Mouse (Mus musculus) heart, embryonic 12.5 days (tissue): ENCODE results near the gene Auts2. TPM values are rescaled to one million over a fixed set of nuclear protein-coding genes. Genes with fewer than 3 reads are reported as not detected.

Experiments
- ATAC-seq: fragments of 200-750 bp; cut with Nextera tagmentation; 2 replicates; pipeline ENCODE4 v1.8.0; 2017; ENCODE audit warnings: moderate TSS enrichment, moderate library complexity; ENCODE audit not compliant: insufficient number of reproducible peaks, low FRiP score
- H3K27ac ChIP-seq: fragments of 300-500 bp; sonication (generic); 2 replicates; pipeline ENCODE4 v1.5.1; 2016; ENCODE audit warnings: mild to moderate bottlenecking, moderate library complexity; ENCODE audit not compliant: poor library complexity, severe bottlenecking
- H3K27me3 ChIP-seq: fragments of 300-500 bp; sonication (generic); replicated peaks from 2 replicates; pipeline ENCODE4 v1.6.1; 2016; ENCODE audit warnings: mild to moderate bottlenecking, moderate library complexity
- H3K36me3 ChIP-seq: fragments of 300-500 bp; sonication (generic); 2 replicates; pipeline ENCODE4 v1.6.1; 2016; ENCODE audit warnings: mild to moderate bottlenecking, moderate library complexity
- H3K4me1 ChIP-seq: fragments of 300-500 bp; sonication (generic); replicated peaks from 2 replicates; pipeline ENCODE4 v1.6.1; 2016; ENCODE audit warnings: mild to moderate bottlenecking
- H3K4me2 ChIP-seq: fragments of 300-500 bp; sonication (generic); 2 replicates; pipeline ENCODE4 v1.6.1; 2016; ENCODE audit warnings: mild to moderate bottlenecking, moderate library complexity
- H3K4me3 ChIP-seq: fragments of 300-500 bp; sonication (generic); 2 replicates; pipeline ENCODE4 v1.5.1; 2016; ENCODE audit warnings: mild to moderate bottlenecking
- H3K9ac ChIP-seq: fragments of 300-500 bp; sonication (generic); 2 replicates; pipeline ENCODE4 v1.6.1; 2016; ENCODE audit warnings: mild to moderate bottlenecking, moderate library complexity
- H3K9me3 ChIP-seq: fragments of 300-500 bp; sonication (generic); replicated peaks from 2 replicates; pipeline ENCODE4 v1.6.1; 2016; ENCODE audit warnings: mild to moderate bottlenecking, moderate library complexity
- WGBS: fragments of 180-500 bp; shearing (Covaris S2); methylation state at CpG from one replicate; pipeline ENCODE4 v1.1.7; 2016; 5-methylcytosine and 5-hydroxymethylcytosine counted together
- polyA plus RNA-seq: library from polyadenylated mRNA; unstranded; fragments of >200 nt; fragmentation: Nextera tagmentation; extraction: Ambion mirVana; gene quantifications from 2 replicates; pipeline ENCODE4 v1.2.1, GENCODE M21; 2016

Gene Auts2
- polyA plus RNA-seq, 1 experiment from 2014 or later, result 25.3 TPM

DNA sequence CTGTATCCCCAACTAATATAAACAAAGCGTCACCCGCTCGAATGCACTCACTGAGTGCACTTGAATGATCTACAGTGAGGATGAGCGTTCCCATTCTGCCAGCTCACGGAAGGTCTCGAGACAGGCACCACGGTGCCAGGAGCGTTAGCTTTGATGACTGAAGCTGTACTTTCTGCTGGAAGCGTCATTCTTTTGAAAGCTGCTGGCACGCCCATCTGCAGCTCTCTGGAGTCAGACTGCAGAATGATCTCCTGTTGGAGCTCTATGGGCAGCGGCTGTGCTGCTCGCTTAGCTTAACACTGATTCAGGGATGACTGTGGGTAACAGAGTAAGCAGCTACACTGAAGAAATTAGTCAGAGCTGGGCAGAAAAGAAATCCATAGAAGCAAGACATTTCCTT lies 416.5 kb downstream of the Auts2 start:
- 88% methylated on average over 12 of the region's 12 CpGs for WGBS
- Histone ChIP-seq H3K4me2 (no peak overlapping the region), H3K27me3 (no peaks in the 10 kb centered on the region), H3K4me3 (no peak overlapping the region), H3K27ac (no peak overlapping the region), H3K9me3 (no peaks in the 10 kb centered on the region), H3K36me3 (no peaks in the 10 kb centered on the region), H3K9ac (no peak overlapping the region), H3K4me1 (peaks cover 14% of the 10 kb centered on the region)
- ATAC-seq, result no peak

DNA sequence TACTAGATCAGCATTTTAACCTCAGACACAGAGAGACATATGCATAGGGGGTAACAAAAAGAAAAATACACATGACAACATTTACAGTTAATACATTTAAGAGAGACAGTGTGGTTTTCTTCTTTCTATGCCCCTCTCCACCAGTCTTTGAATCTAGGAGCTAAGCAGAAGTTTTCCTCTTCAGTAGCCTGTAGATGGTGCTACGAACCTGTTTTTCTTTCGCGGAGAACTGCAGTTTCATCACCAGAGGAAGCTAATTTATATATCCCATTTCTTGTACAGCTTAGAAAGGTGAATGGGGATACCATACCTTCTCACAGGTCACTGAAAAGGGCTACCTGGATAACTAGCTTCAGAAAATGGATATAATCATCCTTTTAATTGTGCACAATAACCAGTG lies 427.5 kb downstream of the Auts2 start:
- whole genome bisulfite sequencing, result 67% methylated on average over 3 of the region's 3 CpGs
- Histone ChIP-seq H3K9ac (no peak overlapping the region), H3K9me3 (no peaks in the 10 kb centered on the region), H3K36me3 (no peaks in the 10 kb centered on the region), H3K27ac (no peak overlapping the region), H3K27me3 (no peaks in the 10 kb centered on the region), H3K4me1 (no peaks in the 10 kb centered on the region), H3K4me2 (no peak overlapping the region), H3K4me3 (no peak overlapping the region)
- ATAC-seq, result no peak

DNA sequence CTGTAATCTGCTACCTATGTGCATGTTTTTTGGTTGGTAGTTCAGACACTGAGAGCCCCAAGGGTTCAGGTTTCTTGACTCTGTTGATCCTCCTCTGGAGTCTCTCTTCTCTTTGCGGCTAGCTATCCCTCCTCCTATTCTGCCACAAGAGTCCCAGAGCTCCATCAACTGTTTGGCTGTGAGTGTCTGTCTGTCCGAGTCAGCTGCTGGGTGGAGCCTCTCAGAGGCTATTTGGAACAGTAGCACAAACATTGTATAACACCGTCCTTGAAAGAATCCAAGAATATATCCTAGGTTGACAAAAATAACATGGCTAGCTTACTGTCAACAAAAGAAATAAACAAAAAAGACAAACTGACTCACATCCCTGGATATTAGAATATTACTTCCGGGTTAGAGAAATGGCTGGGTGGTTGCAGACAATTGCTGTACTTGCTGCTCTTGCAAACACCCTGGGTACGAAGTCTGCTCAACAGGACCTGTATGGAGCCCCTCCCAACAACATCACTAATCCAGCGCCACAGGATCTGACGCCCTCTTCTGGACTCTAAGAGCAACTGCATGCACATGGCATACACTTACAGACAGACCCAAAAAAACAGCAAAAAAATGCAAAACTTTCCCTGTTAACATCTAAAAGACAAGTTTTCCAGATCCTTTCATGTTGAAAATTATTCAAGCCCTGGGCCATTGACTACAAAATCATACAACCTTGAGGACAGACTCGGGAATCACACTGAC lies 428.4 kb downstream of the Auts2 start:
- Histone ChIP-seq H3K9ac (no peak overlapping the region), H3K4me2 (no peak overlapping the region), H3K9me3 (no peaks in the 10 kb centered on the region), H3K4me3 (no peak overlapping the region), H3K27me3 (no peaks in the 10 kb centered on the region), H3K4me1 (no peaks in the 10 kb centered on the region), H3K36me3 (no peaks in the 10 kb centered on the region), H3K27ac (no peak overlapping the region)
- WGBS, result 69% methylated on average over 8 of the region's 8 CpGs
- ATAC-seq, result no peak

DNA sequence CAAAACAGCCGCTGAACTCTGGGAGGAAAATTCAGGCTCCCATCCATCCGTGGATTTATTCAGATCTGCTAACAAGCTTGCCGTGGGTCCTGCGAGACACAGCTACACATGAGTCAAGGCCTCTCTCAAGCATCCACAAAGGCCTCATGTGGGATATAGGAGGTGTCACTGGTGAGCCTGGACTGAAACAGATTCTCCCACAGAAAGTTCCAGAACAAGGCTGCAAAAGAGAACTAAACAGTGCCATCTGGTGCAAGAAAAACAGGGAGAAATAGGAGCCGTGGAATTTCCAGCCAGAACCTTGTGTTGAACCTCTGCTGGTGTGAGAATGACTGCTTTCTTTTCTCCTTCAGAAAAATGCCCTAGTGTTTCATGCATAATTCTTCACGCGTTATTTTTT lies 429.7 kb downstream of the Auts2 start:
- no peak overlapping the region for H3K4me3 ChIP-seq
- ATAC-seq, result no peak

DNA sequence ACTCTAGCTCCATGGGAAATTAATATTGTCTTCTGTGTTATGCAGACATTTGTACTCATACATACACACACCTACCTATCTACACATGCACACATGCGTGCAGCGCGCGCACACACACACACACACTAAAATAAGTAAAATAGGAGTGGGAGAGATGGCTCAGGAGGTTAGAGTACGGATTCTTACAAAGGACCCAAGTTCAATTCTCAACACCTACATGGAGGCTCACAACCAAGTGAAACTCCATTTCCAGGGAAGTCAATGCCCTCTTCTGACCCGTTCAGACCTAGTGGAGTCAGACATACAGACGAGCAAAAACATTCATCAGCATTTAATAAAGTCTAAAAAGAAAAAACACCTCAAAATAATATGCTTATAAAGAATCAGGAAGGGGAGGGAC lies 430.5 kb downstream of the Auts2 start:
- Histone ChIP-seq H3K27me3 (no peaks in the 10 kb centered on the region), H3K4me1 (no peaks in the 10 kb centered on the region), H3K9me3 (no peaks in the 10 kb centered on the region), H3K9ac (no peak overlapping the region), H3K4me3 (no peak overlapping the region), H3K27ac (no peak overlapping the region), H3K4me2 (no peak overlapping the region), H3K36me3 (no peaks in the 10 kb centered on the region)
- ATAC-seq, result no peak
- 92% methylated on average over 7 of the region's 7 CpGs for WGBS

More for the DNA sequence above, 429.7 kb downstream of the Auts2 start:
- H3K4me2 ChIP-seq, result no peak overlapping the region
- H3K9ac ChIP-seq, result no peak overlapping the region
- WGBS, result 74% methylated on average over 7 of the region's 7 CpGs
- H3K27me3 ChIP-seq, result no peaks in the 10 kb centered on the region
- H3K36me3 ChIP-seq, result no peaks in the 10 kb centered on the region
- no peaks in the 10 kb centered on the region for H3K4me1 ChIP-seq
- no peaks in the 10 kb centered on the region for H3K9me3 ChIP-seq
- no peak overlapping the region for H3K27ac ChIP-seq

DNA sequence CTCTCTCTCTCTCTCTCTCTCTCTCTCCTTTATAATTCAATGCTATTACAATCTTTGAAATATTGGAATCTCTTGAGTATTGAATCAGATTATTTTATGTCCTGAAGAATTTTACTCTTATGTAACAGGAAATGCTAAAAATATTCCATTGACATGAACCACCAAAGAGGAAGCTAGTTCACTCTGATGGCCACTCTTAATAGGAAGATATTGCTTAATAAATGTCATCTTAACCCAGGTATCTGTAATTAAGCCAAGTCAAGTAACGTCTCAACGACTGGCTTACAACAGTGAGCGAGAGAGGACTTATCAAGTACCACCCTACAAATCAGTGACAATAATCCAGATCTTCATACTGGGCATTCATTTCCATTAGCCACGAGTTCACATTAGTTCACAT lies 440.7 kb downstream of the Auts2 start:
- Histone ChIP-seq H3K27ac (no peak overlapping the region), H3K9ac (no peak overlapping the region), H3K4me1 (peaks cover 24% of the 10 kb centered on the region), H3K27me3 (no peaks in the 10 kb centered on the region), H3K4me2 (no peak overlapping the region), H3K4me3 (no peak overlapping the region), H3K9me3 (no peaks in the 10 kb centered on the region), H3K36me3 (no peaks in the 10 kb centered on the region)
- ATAC-seq, result no peak
- WGBS, result 86% methylated on average over 4 of the region's 4 CpGs

DNA sequence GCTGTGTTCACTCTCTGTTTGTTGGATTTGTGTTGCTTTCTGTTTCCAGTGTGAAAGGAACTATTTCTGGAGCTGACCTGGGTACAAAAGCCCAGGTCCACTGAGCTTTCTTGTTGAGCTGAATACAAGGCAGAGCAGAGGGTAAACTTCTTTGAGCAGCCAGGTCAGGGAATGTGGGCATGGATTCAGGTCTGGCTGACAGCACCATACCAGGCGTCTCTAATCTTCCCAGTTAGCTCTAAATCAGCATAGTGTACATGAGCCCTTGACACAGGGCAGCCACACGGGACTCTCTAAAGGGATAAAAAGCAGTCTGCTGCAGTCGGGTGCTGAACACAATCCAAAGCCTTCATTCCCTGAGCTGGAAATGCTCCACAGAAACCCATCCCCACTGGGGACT lies 444.7 kb downstream of the Auts2 start:
- H3K36me3 ChIP-seq, result no peaks in the 10 kb centered on the region
- no peak overlapping the region for H3K9ac ChIP-seq
- H3K27ac ChIP-seq, result peak overlapping the region; percentile 47
- WGBS, result 12% methylated on average over 3 of the region's 3 CpGs
- peaks cover 17% of the 10 kb centered on the region for H3K4me1 ChIP-seq
- H3K4me3 ChIP-seq, result no peak overlapping the region
- peak overlapping the region; percentile 12 for H3K4me2 ChIP-seq
- H3K9me3 ChIP-seq, result no peaks in the 10 kb centered on the region
- no peaks in the 10 kb centered on the region for H3K27me3 ChIP-seq
- ATAC-seq, result no peak

DNA sequence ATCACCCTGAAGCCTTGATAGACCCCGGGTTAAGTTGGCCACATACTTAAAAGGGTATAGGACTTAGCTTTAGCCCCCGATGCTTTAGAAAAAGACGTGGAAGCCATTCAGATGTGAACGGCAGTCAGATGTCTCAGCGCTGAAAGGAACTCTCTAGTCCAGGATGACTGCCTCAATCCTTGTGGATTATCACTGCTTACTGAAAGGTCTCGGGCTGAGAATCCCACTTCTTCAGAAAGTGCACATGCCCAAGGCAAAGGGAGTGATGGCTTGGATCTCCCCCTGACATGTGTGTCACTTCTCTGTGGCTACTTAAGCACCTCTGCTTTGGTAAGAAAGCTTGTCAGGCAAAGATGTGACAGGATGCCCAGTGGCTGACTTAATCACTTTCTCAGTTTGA lies 450.4 kb downstream of the Auts2 start:
- H3K36me3 ChIP-seq, result no peaks in the 10 kb centered on the region
- peaks cover 2% of the 10 kb centered on the region; the same call in 1 of the 2 replicates for H3K4me1 ChIP-seq
- H3K27me3 ChIP-seq, result no peaks in the 10 kb centered on the region
- no peak overlapping the region for H3K4me3 ChIP-seq
- H3K27ac ChIP-seq, result no peak overlapping the region
- H3K9ac ChIP-seq, result no peak overlapping the region
- no peak for ATAC-seq
- 50% methylated on average over 6 of the region's 6 CpGs for WGBS
- no peaks in the 10 kb centered on the region for H3K9me3 ChIP-seq
- no peak overlapping the region for H3K4me2 ChIP-seq

DNA sequence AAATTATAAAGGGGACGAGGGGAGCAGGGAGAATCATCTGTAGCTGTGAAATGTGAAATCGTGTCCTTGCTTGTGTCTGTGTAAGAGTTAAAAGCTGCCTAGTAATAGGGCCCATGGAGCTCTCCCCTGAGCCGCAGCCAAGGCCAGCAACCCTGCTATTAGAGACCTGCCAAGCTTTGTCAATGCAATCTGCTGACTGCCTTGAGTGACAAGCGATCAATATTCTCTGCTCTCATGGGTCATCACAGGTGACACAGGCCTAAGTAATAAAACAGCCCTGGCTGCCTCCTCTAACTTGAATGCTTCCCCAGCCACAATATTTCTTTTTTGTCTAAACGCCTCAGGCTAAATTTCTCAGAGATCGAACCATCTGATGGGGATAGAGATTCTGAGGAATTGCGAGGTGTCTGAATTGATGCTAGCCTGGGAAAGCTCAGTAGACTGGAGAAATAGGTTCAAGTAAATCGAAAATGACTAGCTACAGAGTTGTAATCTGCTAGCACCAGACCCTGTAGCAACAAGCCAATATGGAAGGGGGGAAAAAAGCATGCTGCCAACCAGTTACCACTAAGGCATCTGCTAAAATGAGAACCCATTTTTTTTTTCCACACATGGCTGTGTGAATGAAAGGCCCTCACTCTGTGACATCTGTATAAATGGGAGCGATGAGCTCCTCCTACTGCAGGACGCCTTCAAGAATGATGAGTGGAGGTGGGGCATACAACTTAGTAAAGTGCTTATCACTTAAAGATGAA lies 453.5 kb downstream of the Auts2 start:
- H3K4me2 ChIP-seq, result no peak overlapping the region
- H3K9ac ChIP-seq, result no peak overlapping the region
- no peak for ATAC-seq
- no peak overlapping the region for H3K4me3 ChIP-seq
- WGBS, result 80% methylated on average over 10 of the region's 10 CpGs
- no peak overlapping the region for H3K27ac ChIP-seq
- H3K9me3 ChIP-seq, result no peaks in the 10 kb centered on the region
- no peaks in the 10 kb centered on the region for H3K27me3 ChIP-seq
- no peaks in the 10 kb centered on the region for H3K36me3 ChIP-seq
- H3K4me1 ChIP-seq, result 0 out of 2 replicates have a peak, but pooled peaks cover 2% of the 10 kb centered on the region

DNA sequence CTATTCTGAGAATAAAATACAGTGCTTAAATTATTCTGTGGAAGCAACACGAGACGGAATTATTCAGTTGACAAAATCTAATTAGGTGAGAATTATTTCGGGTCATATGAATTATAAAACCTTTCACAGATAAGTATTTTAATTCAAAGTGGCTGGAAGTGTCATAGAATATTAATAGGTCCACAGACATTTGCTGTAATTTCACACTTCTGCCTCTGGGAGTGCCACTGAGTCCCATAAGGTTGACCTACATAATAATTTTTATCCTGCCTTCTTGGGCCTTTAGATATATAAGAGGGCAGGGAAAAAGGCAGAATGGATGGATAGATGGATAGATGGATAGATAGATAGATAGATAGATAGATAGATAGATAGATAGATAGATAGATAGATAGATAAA lies 454.6 kb downstream of the Auts2 start:
- no peak overlapping the region for H3K4me3 ChIP-seq
- H3K4me2 ChIP-seq, result no peak overlapping the region
- H3K27ac ChIP-seq, result no peak overlapping the region
- H3K27me3 ChIP-seq, result no peaks in the 10 kb centered on the region
- WGBS, result 80% methylated on average over 3 of the region's 3 CpGs
- no peaks in the 10 kb centered on the region for H3K9me3 ChIP-seq
- H3K36me3 ChIP-seq, result no peaks in the 10 kb centered on the region
- H3K9ac ChIP-seq, result no peak overlapping the region
- 0 out of 2 replicates have a peak, but pooled peaks cover 2% of the 10 kb centered on the region for H3K4me1 ChIP-seq
- ATAC-seq, result no peak

DNA sequence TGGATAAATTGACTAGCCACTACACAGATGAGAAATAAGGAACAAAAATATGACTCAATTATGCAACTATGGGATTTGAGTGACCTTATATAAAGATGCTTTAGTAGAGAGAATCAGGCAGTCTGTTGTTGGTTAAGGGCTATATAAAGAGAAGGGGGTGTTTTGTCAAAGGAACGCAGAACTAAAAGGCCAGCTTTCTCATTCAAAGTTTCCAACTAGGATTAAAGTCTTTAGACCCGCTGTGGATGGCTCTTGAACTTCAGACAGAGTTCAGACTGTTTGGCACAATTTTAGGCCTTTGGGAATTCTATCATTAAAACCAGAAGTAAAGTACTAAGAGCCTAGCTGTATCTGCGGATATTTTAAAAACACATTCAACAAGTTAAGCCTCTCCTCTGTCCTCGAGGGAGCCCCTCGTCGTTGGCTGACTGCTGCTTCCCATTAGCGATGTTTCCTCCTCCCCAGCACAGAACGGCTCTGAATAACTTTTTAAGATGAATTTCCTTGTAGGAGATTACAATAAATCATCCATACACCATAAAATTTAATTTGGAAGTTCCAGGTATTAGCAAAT lies 459.3 kb downstream of the Auts2 start:
- no peak overlapping the region for H3K4me2 ChIP-seq
- ATAC-seq, result no peak
- no peak overlapping the region for H3K27ac ChIP-seq
- no peaks in the 10 kb centered on the region for H3K36me3 ChIP-seq
- no peak overlapping the region for H3K9ac ChIP-seq
- H3K9me3 ChIP-seq, result no peaks in the 10 kb centered on the region
- no peaks in the 10 kb centered on the region for H3K4me1 ChIP-seq
- 50% methylated on average over 8 of the region's 8 CpGs for WGBS
- H3K4me3 ChIP-seq, result no peak overlapping the region
- H3K27me3 ChIP-seq, result no peaks in the 10 kb centered on the region
